Mouse (Mus musculus) retina, adult 2 months (tissue): ENCODE data around the gene Slco3a1.

Experiments used
- DNase-seq: peaks from one replicate; pipeline ENCODE4 v3.0.0-alpha.2; 2012; ENCODE audit warnings: low read depth, low spot score

Slco3a1 gene

GRCm38 (mm10) chr7:74382286-74382685 is 172.3 kb downstream of the Slco3a1 start:
- no peak for DNase-seq

- no peak for DNase-seq
Measured at GRCm38 (mm10) chr7:74381881-74382281, 172.7 kb downstream of the Slco3a1 start.

DNA sequence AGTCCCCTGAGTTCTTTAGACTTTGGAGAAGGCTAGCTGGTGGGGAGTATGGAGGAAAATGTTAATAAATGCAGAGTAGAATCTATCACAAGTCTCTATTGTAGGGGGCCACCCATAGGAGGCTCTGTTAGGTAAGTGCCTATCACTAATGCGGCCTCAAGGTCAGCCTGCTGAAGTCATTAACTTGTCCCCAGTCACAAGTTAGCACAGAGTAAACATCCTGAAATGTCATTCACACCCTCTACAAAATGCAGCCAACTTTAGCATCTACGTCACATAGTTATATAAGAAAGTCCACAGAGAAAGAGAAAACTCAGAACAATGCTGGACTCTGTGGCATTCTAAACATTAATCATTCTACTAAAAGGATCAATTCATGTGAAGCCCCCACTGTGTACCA is 173.5 kb downstream of the Slco3a1 start:
- DNase-seq: no peak

GRCm38 (mm10) chr7:74377909-74378308 is 176.7 kb downstream of the Slco3a1 start:
- DNase-seq: no peak

DNA sequence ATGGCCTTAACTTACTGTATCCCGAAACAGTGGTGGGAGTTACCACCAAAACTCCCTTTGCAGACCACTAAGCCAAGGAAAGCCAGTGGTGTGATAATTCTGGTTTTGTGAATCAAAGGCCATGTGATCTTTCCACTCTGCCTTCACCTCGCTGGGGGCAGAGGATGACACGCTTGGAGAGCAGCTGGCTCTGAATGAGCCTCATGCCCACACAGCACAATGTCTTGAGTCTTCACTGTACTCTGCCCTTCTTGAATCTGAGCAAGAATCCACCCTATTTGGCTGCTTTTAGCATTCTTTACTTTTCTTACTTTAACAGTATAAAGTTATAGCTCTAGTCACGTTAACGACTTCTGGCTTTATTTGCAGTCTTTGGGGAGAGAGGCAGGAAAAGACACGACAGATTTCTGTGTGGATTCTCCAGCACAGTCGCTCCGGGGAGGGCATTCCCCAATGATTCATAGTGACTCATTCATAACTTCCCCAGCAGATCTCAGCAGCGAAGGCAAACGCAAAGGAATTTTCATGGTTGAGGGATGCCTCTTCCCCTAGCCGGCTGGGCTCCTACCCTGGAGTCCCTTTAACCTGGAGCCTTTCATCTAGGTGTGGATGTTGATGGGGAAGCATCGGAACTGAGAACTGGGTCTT is 178.1 kb downstream of the Slco3a1 start:
- no peak for DNase-seq

- no peak for DNase-seq
Measured at GRCm38 (mm10) chr7:74375174-74375957, 179.2 kb downstream of the Slco3a1 start.

DNA sequence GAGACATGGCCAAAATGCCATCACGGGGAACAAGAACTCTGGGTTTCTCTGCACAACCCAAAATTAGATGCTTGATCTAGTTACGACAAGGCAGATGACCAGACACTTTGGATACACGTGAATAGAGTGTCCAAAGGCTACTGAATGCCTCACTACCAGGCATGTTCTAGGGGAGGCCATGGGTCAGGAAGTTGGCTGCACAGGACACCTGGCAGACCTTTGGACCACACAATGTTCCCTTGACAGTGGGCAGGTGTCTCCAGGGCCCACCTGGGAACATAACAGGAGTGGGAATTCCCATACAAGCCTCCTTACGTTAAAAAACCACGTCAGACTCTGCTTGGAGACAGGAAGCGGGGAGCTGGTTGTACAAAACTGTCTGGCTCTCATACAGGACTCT is 181.5 kb downstream of the Slco3a1 start:
- no peak for DNase-seq

DNA sequence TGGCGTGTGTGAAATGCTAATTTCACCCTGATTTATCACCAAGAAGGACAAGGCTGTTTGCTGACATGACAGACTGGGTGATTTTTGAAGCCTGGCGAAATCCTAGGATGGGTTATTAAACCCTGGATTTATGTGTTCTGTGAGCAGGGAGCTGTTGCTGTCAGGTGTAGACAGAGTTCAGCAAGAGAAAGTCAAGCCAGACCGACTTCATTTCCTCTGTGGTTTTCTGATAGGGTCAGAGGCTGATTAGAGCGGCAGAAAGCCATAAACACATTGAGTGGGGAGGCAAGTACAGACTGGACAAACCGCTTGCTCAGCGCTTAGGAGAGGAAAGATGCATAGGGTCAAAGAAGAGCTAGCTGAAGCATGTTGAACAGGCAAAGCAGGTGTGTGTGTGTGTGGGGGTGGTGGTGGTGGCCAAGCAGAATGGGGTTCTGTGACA is 182.4 kb downstream of the Slco3a1 start:
- DNase-seq: no peak

- DNase-seq: no peak
Measured at GRCm38 (mm10) chr7:74371656-74372055, 182.9 kb downstream of the Slco3a1 start.

GRCm38 (mm10) chr7:74371208-74371607 is 183.4 kb downstream of the Slco3a1 start:
- no peak for DNase-seq

GRCm38 (mm10) chr7:74369657-74370056 is 184.9 kb downstream of the Slco3a1 start:
- DNase-seq: no peak

- DNase-seq: no peak
Measured at GRCm38 (mm10) chr7:74368256-74368980, 186.2 kb downstream of the Slco3a1 start.

DNA sequence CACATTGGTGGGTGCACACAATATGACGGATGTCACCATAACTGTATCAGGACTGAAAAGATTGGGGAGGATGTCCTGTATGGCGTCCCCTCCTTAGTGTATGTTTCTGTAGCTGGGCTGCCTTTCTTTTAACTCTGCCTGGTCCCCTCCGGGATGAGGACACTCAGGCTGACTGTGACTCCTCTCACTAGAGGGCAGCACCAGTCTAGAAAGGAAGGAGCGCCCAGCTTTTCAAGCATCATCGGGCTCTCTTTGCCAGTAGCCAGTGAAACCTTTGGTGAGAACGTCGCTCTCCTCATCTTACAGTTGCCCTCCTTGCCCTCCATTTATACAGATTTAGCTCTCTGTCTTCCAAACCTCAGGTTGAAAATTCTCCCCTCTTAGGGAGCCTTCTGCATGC is 187.2 kb downstream of the Slco3a1 start:
- DNase-seq: no peak

DNA sequence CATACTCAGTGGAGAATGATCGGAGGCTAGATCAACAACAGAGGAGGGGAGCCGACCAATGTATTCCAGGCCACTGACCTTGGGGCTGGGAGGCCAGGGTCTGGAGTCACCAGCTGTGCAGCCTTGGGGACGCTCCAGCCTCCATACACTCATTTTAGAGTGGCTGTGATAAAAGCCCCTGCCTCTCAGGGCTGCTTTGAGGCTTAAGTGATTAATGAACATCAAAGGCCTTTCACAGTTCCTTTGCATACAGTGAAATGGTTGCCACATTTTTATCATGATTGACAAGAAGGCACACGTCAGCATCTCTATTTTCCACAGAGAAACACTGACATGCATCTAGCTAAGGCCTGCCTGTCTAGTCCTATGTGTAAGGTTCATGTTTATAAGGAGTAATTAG is 189.0 kb downstream of the Slco3a1 start:
- no peak for DNase-seq

DNA sequence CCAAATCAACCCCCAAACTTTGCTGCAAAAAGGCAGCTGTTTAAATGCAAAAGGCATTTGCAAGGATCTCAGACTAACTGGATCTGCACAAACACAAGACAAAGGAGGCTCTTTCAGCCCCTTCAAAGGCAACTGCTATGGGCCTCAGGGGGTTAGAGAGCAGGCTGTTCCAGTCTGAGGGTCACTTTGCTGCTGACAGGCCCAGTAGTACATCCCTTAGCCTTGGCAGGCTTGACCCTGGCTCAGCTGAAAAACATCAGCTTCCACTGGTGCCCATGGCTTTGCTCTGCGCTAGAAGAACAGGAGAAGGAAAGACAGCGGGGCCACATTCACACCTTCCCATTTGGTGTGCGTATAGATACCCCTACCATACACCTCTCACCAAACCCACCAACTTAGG is 189.6 kb downstream of the Slco3a1 start:
- DNase-seq: no peak

DNA sequence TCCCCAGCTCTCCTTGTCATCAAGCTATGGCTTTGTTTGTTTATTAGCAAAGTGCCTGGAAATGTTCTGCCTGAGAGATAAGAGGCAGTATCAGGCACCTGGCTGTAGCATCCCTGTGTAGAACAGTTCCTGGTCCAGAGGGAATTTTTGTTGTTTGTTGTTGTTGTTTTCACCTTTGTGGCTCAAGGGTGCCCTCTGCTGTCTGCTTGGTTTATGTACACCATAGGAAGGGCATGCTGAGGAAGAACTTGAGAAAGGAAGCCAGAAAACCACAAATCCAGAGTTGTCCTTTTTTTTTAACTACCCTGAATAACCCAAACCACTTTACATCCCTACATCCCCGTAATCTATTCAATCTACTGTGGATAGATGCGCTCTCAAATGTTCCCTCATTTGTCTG is 191.1 kb downstream of the Slco3a1 start:
- no peak for DNase-seq

DNA sequence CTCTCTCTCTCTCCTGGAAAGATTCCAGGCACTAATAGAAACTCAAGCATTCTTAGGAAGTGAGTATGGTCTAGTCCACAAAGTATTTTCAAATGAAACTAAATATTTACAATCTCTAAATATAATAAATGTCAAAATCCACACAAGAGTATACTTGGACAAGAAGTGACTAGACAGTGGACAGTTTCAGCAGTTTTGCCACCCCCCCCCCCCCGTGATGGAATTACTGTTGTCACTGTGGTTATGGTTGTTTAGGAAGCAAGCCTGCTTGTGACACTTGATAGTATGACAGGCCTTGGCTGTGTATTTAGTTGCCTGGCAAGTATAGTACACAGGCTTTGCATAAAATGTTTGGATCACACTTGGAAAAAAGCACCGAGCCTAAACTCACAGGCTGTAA is 192.9 kb downstream of the Slco3a1 start:
- no peak for DNase-seq

GRCm38 (mm10) chr7:74357027-74357426 is 197.6 kb downstream of the Slco3a1 start:
- no peak for DNase-seq

DNA sequence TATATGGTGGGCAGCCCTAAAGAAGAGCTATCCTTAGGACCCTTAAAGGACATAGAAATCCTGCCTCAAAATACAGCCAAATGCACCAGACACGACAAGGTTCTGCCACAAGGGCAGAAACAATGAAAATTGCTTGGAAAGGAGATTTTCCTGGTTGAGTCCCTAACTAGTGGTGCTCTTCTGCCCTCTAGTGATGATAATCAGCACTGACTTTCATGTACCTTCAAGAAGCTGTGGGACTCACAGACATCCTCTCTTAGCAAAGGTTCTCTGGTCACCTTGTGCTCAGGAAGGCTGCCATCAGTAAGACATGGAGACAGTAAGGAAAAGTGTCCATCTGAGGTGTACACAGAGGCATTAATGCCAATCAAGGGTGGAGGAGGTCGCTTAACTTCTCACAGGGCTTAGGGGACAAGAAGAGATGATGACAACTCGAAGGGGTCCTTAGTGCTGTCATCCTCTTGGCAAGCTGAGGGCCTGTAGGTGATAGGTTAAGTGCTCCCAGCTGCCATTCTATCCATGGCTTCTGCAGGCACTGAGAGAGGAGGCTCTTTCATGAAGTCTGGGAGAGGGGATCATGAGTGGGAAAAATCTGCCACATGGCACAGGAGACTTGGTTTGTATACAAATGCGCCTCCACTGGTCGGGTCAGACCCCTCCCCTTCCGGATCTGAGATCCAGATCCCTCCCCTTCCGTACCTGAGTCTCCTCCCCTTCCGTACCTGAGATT is 199.9 kb downstream of the Slco3a1 start:
- peak; percentile 22 for DNase-seq

- DNase-seq: no peak
Measured at GRCm38 (mm10) chr7:74353707-74354468, 200.7 kb downstream of the Slco3a1 start.

DNA sequence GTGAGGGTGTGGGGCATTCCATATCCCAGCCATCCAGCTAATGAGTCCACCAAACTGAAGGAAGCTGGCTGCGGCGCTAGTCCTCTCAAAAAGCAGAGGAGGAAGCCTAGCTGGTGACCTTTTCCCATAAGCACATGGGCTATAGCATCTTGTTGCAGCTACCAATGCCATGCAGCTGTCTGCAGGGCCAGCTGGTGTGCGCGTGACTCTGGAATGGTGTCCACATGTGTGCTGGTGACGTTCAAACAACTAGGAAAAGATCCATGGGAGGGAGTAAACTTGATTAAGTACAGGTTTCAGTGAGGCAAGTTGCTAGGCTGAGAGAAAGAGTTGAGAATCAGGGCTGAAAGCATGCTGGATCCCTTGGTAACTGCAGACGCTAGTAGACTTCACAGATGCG is 201.3 kb downstream of the Slco3a1 start:
- DNase-seq: no peak
